Mouse (Mus musculus): Measurements from ENCODE around the gene Cntrl.
A peak's percentile ranks its signal among the peaks of the same experiment; 100 is the strongest.

Cntrl gene

DNA sequence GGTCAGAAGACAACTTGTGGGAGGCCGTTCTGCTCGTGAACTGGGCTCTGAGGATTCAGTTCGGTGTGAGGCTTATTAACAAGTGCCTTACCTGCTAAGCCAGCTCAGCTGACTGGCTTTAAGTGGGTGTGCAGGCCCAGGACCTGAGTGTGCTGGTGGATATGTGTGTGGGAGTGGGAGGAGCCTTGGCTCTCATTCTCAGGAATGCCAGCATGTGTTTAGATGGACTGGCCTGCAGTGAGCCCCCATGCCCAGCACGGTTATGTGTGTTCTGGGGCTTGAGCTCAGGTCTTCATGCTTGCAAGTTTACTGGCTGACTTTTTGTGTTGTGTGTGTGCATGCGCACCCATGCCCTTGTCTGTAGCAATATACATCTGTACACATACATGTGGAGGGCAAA lies 64.4 kb downstream of the Cntrl start:
- no peak for DNase-seq (ENCODE audit: low read depth)

- DNase-seq (ENCODE audit: low read depth), result no peak
Observed at GRCm38 (mm10) chr2:35174100-35174499, 64.8 kb downstream of the Cntrl start.

- DNase-seq (ENCODE audit: low read depth), result no peak
Observed at GRCm38 (mm10) chr2:35175281-35176065, 66.2 kb downstream of the Cntrl start.

DNA sequence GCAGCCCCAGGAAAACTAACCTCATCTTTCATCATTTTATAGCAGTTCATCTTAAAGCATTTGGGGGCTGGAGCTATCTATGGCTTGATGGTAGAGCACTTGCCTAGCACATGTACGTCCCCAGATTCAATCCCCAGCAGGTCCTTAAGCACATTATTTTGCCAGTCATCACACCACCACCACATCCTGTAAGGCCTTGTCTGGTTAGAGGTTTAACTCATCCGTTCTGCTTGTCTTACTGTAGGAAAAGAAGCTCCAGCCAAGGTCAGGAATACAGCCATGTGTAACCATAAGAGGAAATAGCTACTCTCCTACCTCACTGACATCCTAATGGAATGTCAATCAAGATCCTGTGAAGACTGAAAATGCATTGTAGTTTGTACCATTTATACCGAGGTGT lies 68.9 kb downstream of the Cntrl start:
- DNase-seq (ENCODE audit: low read depth), result no peak

DNA sequence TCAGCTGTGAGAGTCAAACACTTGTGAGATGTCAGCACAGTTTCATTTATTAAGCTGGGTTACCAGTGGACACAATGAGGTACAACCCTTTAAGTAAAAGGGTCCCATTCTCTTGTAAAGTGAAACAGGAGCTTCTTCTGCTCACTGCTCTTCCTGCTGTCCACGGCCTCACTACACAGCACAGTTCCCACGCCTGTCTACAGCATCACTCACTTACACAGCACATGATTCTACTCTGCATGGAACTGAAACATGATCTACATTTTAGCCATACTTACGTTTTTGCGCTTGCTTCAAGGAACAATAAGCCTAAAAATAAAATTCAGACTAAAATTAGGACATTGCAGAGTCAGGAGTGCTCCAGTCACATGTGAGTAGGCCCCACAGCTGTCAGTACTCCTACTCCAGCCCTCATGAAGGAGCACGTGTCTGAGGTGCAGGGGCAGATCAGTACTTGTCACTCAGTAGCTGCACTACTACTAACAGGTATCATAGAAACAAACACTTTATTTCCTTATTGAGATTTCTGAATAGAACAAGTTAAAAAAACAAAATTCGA lies 73.9 kb downstream of the Cntrl start:
- DNase-seq (ENCODE audit: low read depth), result no peak

DNA sequence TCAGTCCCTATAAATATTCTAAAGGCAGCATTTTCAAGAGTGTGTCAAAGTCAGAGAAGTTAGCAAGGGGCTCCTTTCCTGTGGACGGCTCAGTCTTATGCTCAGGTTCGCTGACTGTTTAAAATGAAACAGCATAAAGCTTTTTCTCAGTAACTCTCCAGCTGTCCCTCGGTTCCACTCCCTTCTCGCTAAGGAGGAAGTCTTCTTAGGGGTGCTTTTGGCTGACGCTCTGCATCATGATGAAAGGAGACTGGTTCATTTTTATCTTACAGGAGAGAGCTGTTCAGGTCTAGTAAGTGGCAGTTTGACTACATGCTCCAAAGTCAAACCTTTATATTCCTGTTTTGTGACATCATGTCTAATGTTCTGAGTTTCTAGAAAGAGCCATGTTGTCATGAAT lies 79.6 kb downstream of the Cntrl start:
- DNase-seq (ENCODE audit: low read depth), result no peak

DNA sequence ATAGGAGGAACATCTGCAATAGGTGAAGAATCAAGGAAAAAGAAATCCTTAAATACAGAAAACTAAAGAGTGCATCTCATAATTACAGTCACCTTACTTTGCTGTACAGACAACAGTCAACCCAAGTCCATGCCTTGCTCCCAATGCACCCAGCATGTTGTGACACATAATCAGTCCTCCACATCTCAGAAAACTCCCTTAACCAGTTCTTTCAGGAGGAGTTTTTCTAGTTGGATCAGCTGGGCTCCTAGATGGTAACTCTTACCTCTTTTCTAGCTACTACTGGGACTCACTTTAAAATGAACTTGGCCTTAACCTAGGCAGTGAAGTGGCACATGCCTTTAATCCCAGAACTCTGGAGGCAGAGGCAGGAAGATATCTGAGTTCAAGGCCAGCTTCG lies 84.7 kb downstream of the Cntrl start:
- DNase-seq (ENCODE audit: low read depth), result no peak

GRCm38 (mm10) chr2:35195626-35196544 lies 86.6 kb downstream of the Cntrl start:
- DNase-seq (ENCODE audit: low read depth), result no peak

- DNase-seq (ENCODE audit: low read depth), result peak; percentile 32
Observed at GRCm38 (mm10) chr2:35199541-35199940, 90.2 kb downstream of the Cntrl start.

DNA sequence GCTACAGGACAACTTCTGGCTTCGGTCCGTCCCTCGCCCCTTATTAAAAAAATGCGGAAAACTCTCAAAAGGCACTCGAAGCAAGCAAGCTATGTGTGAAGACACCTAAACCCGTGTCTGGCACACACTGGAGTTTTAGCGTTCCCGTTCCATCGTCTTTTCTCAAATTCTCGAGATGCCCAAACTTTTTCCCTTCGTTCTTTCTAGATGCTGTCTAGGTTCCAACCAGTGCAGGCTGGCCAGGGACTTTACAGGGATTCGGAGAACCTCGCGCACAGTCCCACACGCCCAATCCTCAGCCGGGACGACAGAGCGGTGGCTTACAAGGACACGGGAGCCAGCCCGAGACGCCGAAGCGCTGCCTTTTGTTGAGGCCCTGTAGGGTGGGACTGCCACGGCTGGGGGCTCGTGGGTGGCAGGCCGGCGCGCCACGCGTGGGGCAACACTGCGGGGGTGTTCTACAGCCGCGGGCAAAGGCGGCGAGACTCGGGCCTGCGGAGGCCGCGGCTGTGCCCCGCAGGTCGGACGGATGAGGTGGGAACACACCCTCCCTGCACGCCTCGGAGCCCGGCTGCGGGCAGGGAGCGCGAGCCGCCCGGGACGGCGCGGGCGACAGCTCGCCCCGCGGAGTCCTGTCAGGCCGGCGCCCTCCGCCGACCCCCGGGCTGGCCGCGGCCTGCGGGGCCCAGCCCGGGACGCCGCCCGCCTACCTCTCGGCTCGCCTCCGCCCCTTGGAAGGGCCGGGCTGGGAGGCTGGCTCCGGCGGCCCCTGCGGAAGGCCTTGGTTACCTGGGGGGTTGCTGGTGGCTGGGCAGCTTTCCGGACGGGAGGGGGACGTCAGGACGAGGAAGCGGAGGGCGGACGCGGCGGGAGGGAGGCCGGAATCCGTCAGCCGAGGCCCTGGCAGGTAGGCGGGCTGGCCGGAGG lies 90.9 kb downstream of the Cntrl start:
- DNase-seq (ENCODE audit: low read depth), result peak; percentile 37

DNA sequence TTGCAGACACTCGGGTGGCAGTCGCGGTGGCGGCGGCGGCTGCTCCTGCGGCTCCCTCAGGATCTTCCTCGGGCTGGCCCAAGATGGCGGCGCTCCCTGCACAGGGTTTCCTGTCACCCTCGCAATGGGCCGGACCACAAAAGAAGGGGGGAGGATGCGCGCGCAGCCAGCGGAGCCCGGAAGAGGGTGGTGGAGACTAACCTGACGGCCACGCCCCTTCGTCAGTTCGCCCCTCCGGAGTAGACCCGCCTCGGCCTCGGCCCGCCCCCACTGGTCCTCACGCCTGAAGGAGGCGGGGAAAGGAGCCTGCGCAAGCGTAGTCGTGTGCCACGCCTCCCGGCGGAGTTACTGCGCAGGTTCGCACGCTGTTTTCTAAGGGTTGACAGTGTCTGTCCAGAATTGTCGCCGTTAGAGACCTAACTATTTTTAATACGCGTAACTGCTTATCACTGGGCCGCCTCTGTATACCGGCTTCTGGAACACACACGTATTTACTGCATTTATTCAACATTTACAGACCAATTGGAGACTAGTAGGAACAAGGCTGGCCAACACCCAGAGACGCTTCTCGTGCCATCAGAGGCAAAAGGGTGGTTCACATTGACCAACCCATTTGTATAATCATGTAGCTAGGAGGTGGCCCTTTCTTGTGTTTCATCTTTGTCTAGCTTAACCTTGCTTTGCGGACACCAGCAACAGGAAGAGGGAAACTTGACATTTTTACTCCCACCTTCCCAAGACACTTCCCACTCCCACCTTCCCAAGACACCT lies 91.8 kb downstream of the Cntrl start, which contains the start of gene Rab14:
Gene Rab14, minus strand, starts transcription at position 223 of the 771 bp plus-strand sequence.
- DNase-seq (ENCODE audit: low read depth), result peak; percentile 100

- DNase-seq (ENCODE audit: low read depth), result peak; percentile 53
Observed at GRCm38 (mm10) chr2:35203729-35204128, 94.4 kb downstream of the Cntrl start.

- DNase-seq (ENCODE audit: low read depth), result no peak
Observed at GRCm38 (mm10) chr2:35206761-35207160, 97.5 kb downstream of the Cntrl start.

- DNase-seq (ENCODE audit: low read depth), result peak; percentile 12
Observed at GRCm38 (mm10) chr2:35208054-35208453, 98.8 kb downstream of the Cntrl start.

DNA sequence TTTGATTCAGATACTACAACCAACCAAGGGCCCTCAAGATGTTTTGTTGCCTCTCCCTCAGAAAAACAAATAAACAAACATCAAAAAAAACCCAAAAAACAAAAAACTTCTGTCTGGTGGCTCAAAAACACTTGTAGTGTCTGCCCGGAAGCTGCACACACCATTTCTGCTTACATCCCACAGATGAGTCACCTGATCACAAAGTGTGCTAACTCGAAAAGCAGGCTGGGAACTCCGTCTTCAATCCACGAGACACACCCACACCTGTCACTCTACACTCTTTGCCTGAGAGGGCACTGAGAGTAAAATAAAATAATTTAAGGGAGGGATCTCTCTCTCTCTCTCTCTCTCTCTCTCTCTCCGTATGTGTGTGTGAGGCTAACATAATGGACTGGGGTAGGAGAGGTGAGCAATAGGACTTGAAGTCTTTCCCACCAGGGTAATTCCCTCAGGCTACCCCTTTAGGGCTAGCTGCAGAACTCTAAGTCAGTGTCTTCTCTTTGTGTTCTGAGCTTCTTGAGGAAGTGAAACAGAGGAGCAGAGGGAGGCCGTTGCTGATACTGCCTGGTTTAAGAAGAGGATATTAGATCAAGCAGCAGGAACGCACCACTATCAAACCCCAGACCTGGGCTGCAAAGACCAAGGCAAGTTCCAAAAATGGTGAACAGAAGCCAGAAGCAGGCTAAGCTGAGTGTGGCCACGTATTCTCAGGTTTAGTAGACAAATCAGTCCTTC lies 99.8 kb downstream of the Cntrl start:
- DNase-seq (ENCODE audit: low read depth), result no peak

GRCm38 (mm10) chr2:35211681-35212080 lies 102.4 kb downstream of the Cntrl start:
- no peak for DNase-seq (ENCODE audit: low read depth)

DNA sequence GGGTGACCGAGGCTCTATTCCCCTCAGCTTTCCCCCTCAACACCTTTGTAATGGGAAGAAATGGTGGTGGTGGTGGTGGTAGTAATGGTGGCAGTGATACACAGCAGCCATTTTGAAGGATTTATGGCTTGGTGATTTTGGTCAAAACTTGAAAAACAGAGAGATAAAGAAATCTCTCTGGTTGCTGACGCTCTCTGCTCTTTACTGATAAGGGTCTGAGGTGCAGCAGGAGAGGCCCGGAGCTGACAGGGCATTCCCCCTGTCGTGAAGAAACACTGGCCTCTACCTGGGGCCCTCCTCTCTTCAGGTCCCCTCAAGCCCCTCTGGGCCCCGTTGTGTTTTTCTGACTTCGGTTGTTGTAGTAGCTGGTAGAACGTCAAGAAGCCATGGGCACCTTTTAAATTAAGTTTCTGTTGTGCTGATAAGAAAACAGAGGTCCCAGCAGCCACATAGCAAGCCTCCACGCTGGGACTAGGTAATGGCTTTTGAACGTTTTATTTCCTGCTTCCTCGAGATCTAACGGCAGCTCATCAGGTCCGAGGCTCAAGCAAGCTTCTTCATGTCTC lies 104.1 kb downstream of the Cntrl start:
- no peak for DNase-seq (ENCODE audit: low read depth)

DNA sequence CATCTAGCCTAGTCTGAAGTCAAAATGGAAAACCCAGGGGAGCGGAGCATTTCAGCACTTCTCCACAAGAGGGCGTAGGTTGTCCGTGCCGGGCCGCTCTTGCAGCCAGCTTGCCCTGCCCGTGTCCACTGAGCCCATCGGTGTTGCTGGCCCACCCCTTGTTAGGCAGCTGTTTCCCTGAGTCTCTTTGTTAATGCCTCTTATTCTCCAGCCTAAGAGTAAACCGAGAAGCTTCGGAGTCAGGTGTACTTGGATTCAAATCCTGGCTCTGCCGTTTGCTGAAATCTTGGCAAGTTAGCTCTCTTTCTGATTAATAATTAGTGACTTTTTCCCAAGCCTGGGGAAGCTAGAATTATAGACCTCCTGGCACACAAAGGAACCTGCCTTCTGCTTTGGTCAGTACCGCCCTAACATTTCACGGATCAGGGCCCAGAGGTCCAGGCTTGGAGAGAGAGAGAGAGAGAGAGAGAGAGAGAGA lies 105.6 kb downstream of the Cntrl start:
- peak; percentile 93 for DNase-seq (ENCODE audit: low read depth)

- no peak for DNase-seq (ENCODE audit: low read depth)
Observed at GRCm38 (mm10) chr2:35215363-35215762, 106.1 kb downstream of the Cntrl start.

- peak; percentile 36 for DNase-seq (ENCODE audit: low read depth)
Observed at GRCm38 (mm10) chr2:35216701-35217100, 107.4 kb downstream of the Cntrl start.
